Mouse (Mus musculus) hindbrain, postnatal 0 days (tissue): ENCODE measurements around the gene Ing5. TPM values are rescaled to one million over a fixed set of nuclear protein-coding genes. Genes with fewer than 3 reads are reported as not detected.
"Not testable (repeated sequence)": the region's sequence is repeated elsewhere in the genome, so short reads cannot be mapped to it uniquely, and the experiment has no call there.

Experiments used
- ATAC-seq: fragments of 200-750 bp; cut with Nextera tagmentation; 2 replicates; pipeline ENCODE4 v1.8.0; 2017; ENCODE audit warnings: mild to moderate bottlenecking, moderate TSS enrichment, moderate library complexity
- DNase-seq: peaks from one replicate; pipeline ENCODE4 v3.0.0-alpha.2; 2015; ENCODE audit warnings: low spot score
- H3K27ac ChIP-seq: fragments of 300-500 bp; sonication (generic); 2 replicates; pipeline ENCODE4 v1.5.1; 2014; ENCODE audit warnings: mild to moderate bottlenecking
- H3K27me3 ChIP-seq: fragments of 300-500 bp; sonication (generic); 2 replicates; pipeline ENCODE4 v1.6.1; 2014; ENCODE audit warnings: low read length, mixed read lengths; ENCODE audit not compliant: insufficient read depth
- H3K36me3 ChIP-seq: fragments of 300-500 bp; sonication (generic); 2 replicates; pipeline ENCODE4 v1.6.1; 2014; ENCODE audit warnings: low read length, mixed read lengths; ENCODE audit not compliant: insufficient read depth
- H3K4me1 ChIP-seq: fragments of 300-500 bp; sonication (generic); 2 replicates; pipeline ENCODE4 v1.6.1; 2014; ENCODE audit warnings: antibody characterized with exemption, low read length, mixed read lengths; ENCODE audit not compliant: insufficient read depth
- H3K4me2 ChIP-seq: fragments of 300-500 bp; sonication (generic); 2 replicates; pipeline ENCODE4 v1.6.1; 2014; ENCODE audit warnings: low read depth, mild to moderate bottlenecking, low read length, moderate library complexity, mixed read lengths
- H3K4me3 ChIP-seq: fragments of 300-500 bp; sonication (generic); 2 replicates; pipeline ENCODE4 v1.5.1; 2014; ENCODE audit warnings: low read length
- H3K9ac ChIP-seq: fragments of 300-500 bp; sonication (generic); replicated peaks from 2 replicates; pipeline ENCODE4 v1.6.1; 2014; ENCODE audit warnings: mild to moderate bottlenecking, low read length, moderate library complexity, mixed read lengths
- H3K9me3 ChIP-seq: fragments of 300-500 bp; sonication (generic); 2 replicates; pipeline ENCODE4 v1.6.1; 2016; ENCODE audit warnings: low read length, mixed read lengths
- CTCF ChIP-seq: IDR thresholded peaks from 2 replicates; pipeline ENCODE4 v1.5.1; 2016; ENCODE audit warnings: antibody characterized with exemption, control low read depth, low read depth
- WGBS: fragments of 180-500 bp; shearing (Covaris S2); extraction: QIAGEN DNeasy Blood & Tissue Kit; methylation state at CpG from one replicate; pipeline ENCODE4 v1.1.7; 2014; 5-methylcytosine and 5-hydroxymethylcytosine counted together
- polyA plus RNA-seq: library from polyadenylated mRNA; unstranded; fragments of >200 nt; fragmentation: Nextera tagmentation; extraction: Ambion mirVana; gene quantifications from 2 replicates; pipeline ENCODE4 v1.2.1, GENCODE M21; 2015
- total RNA-seq: library from RNA; depleted of rRNA; stranded (reverse); fragments of >200 nt; gene quantifications from 2 replicates; pipeline ENCODE4 v1.2.3, GENCODE M21; 2014

Gene Ing5
- total and polyA plus RNA-seq, 2 experiments from 2014 or later: 7.0 to 9.9 TPM

DNA sequence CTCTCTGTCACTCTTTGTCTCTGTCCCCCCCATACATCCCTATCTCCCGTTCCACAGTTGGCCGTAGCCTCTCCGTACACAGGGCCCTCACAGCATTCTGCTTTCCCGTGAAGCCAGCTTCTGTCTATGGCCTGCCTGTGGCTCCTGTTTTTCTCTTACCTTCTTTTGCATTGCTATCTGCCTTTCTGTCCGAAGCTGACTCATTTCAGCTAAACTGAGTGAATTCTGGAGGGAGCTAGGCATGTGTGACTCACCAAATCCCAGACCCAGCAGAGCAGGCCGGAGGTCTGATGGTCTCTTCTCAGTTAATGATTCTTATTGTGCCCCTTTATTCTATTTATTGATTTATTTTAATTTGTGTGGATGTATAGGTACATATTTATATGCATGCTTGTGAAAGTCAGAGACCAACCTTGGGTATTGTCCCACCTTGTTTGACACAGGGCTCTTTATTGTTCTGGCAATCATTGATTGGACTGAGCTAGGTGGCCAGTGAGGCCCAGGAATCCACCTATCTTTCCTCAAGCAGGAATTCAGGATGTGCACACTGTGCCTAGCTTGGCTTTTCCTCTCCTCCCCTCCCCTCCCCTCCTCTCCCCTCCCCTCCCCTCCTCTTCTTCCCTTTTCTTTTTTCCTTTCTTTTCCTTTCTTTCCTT, 32.2 kb downstream of the Ing5 start:
- 93% methylated on average over 6 of the region's 6 CpGs for WGBS
- Histone ChIP-seq H3K9me3 (no peaks in the 10 kb centered on the region), H3K4me1 (no peaks in the 10 kb centered on the region), H3K27ac (no peak overlapping the region), H3K9ac (no peak overlapping the region), H3K4me2 (no peak overlapping the region), H3K36me3 (no peaks in the 10 kb centered on the region), H3K4me3 (no peak overlapping the region), H3K27me3 (no peaks in the 10 kb centered on the region)
- ATAC-seq (no peak), DNase-seq (no peak)
- no peak for TF ChIP-seq CTCF

DNA sequence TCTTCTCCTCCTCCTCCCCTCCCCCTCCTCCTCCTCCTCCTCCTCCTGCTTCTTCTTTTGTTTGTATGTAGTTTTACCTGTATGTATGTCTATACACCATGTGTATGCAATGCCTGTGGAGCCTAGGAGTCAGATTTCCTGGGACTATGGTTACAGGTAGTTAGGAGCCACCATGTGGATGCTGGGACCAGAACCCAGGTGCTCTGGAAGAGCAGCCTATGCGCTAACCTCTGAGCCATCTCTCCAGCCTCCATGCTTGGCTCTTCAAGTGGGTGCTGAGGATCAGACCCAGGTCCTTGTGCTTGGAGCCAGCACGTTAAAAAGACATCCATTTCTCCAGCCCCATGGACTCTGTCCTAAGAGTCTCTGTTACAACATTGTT, 32.8 kb downstream of the Ing5 start:
- Histone ChIP-seq H3K9me3 (no peaks in the 10 kb centered on the region), H3K36me3 (no peaks in the 10 kb centered on the region), H3K9ac (no peak overlapping the region), H3K4me3 (no peak overlapping the region), H3K4me1 (no peaks in the 10 kb centered on the region), H3K4me2 (no peak overlapping the region), H3K27ac (no peak overlapping the region), H3K27me3 (no peaks in the 10 kb centered on the region)
- ATAC-seq (no peak), DNase-seq (no peak)
- WGBS: 97% methylated on average over 2 of the region's 2 CpGs
- no peak for TF ChIP-seq CTCF

DNA sequence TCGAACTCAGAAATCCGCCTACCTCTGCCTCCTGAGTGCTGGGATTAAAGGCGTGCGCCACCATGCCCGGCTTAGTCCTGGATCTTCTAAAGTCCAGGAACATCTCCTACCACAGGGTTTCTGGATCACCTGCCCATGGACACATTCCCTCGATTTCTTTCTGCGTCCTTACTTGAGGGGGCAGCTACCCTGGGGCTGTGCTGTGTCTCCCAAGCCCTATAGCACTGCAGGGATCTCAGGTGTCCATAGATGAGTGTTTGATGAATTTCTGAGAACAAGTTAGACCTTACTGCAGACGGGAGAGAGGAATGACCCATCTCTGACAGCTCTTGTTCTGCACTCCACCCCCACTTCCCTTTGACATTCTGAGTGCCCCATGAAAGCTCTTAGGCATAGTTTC, 33.6 kb downstream of the Ing5 start:
- Histone ChIP-seq H3K4me2 (no peak overlapping the region), H3K9ac (no peak overlapping the region), H3K9me3 (no peaks in the 10 kb centered on the region), H3K4me3 (no peak overlapping the region), H3K36me3 (no peaks in the 10 kb centered on the region), H3K27ac (no peak overlapping the region), H3K4me1 (no peaks in the 10 kb centered on the region), H3K27me3 (no peaks in the 10 kb centered on the region)
- TF ChIP-seq CTCF: no peak
- no peak for DNase-seq
- 93% methylated on average over 7 of the region's 8 CpGs for WGBS
- no peak for ATAC-seq

DNA sequence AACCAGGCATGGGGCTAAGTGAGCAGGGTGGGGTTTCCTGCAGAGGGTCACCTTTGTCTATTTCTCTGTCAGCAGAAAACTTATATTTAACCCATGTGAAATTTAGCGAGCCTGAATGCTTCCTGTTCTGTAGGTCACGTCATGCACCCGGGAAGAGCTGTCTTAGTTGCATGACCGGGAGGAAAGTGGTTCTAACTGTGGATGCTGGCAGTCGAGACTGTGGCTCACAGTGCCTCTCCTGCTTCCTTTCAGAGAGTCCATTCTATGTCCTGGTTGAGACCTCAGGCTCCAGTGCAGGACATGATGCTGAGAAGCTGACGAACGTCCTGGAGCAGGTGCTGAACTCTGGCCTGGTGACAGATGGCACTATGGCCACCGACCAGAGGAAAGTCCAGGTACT, 34.8 kb downstream of the Ing5 start:
- H3K9me3 ChIP-seq, H3K4me3 ChIP-seq, H3K4me2 ChIP-seq, H3K27me3 ChIP-seq, ATAC-seq, H3K27ac ChIP-seq, H3K36me3 ChIP-seq, H3K9ac ChIP-seq, H3K4me1 ChIP-seq, DNase-seq: not testable (repeated sequence)
- 90% methylated on average over 7 of the region's 8 CpGs for WGBS

DNA sequence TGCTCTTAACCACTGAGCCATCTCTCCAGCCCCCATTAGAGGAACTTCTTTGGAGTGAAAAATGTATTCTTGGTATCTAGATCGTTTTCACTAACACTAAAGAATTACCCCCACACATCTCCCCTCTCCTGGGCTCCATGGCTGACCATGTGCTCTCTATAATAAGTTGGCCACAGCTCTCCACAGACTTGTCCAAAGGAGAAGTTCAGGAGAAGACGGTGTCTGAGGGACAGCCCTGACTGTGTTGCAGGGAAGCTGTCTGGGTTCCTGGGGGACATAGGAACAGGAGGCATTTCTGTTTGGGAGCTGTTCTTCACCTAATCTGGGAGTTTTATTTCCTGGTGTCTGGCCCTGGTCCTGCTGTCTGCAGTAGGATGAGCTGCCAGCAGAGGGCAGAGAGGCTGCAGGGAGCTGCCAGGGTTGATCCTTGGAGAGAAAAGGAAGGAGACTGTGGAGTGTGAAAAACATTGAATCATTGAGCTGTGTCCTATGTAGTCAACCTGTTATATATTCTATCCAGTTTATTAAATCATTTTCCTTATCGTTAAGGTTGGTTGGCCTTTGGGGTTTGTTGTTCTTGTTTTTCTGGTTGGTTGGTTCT, 42.1 kb downstream of the Ing5 start:
- 0 out of 2 replicates have a peak, but pooled peaks have one; percentile 49 for ATAC-seq
- DNase-seq, H3K9me3 ChIP-seq, H3K36me3 ChIP-seq, H3K4me3 ChIP-seq, H3K4me2 ChIP-seq, H3K4me1 ChIP-seq, H3K27ac ChIP-seq, H3K9ac ChIP-seq, H3K27me3 ChIP-seq: not testable (repeated sequence)
- WGBS: 40% methylated on average over 1 of the region's 3 CpGs

DNA sequence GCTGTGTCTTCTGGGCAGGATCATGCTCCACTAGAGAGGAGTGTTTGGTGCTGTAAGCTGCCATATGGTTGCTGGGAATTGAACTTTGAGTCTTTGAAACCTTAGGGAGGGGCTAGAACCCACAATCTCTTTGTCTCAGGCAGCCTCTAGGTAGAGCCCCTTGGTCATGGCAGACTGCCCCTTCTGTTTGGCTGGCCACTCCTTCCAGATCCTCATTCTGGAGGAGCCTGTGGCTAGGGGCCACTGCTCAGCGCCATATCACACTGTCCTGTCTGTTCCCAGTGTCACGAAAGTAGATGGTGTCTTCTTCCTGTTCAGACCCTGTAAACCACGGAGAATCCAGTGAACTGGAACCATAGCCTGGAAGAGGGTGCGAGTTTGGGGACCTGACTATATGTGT, 52.0 kb downstream of the Ing5 start:
- not testable (repeated sequence) for H3K4me1 ChIP-seq, H3K9ac ChIP-seq, ATAC-seq, DNase-seq, H3K27ac ChIP-seq, H3K4me3 ChIP-seq, H3K9me3 ChIP-seq, H3K36me3 ChIP-seq, H3K4me2 ChIP-seq, H3K27me3 ChIP-seq
- WGBS: 85% methylated on average over 4 of the region's 4 CpGs

DNA sequence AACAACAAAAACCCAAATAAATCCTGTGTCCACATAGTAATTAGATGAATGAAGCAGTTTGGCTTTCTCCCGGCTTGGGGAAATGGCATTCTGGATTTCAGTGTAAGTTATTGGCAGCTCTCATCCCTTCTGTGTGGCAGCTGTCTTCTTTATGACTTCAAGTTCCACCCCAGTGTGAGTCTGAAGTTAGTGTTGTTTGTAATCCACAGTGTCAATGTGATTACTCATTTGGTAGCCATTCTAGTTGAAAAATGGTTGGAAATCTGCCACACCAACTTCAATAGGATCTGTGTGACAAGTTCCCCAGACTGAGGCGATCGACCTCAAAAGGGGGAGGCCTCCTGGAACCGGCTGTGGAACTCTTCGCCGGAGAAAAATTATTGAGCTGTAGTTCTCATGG, 53.6 kb downstream of the Ing5 start:
- WGBS: 34% methylated on average over 6 of the region's 6 CpGs
- H3K9me3 ChIP-seq: no peaks in the 10 kb centered on the region
- no peak overlapping the region for H3K4me3 ChIP-seq
- TF ChIP-seq CTCF: no peak
- H3K4me2 ChIP-seq: no peak overlapping the region
- peak; percentile 51; the same call in 1 of the 2 replicates for ATAC-seq
- peak; percentile 60 for DNase-seq
- no peaks in the 10 kb centered on the region for H3K27me3 ChIP-seq
- H3K27ac ChIP-seq: no peak overlapping the region
- H3K9ac ChIP-seq: no peak overlapping the region
- H3K4me1 ChIP-seq: no peaks in the 10 kb centered on the region
- H3K36me3 ChIP-seq: no peaks in the 10 kb centered on the region
